Mouse (Mus musculus): ENCODE data around the gene Taf6. TPM values are rescaled to one million over a fixed set of nuclear protein-coding genes. Genes with fewer than 3 reads are reported as not detected.

The Taf6 gene
- total and polyA plus RNA-seq, 3 experiments, result 32.1 to 56.7 (median 36.5) TPM

DNA sequence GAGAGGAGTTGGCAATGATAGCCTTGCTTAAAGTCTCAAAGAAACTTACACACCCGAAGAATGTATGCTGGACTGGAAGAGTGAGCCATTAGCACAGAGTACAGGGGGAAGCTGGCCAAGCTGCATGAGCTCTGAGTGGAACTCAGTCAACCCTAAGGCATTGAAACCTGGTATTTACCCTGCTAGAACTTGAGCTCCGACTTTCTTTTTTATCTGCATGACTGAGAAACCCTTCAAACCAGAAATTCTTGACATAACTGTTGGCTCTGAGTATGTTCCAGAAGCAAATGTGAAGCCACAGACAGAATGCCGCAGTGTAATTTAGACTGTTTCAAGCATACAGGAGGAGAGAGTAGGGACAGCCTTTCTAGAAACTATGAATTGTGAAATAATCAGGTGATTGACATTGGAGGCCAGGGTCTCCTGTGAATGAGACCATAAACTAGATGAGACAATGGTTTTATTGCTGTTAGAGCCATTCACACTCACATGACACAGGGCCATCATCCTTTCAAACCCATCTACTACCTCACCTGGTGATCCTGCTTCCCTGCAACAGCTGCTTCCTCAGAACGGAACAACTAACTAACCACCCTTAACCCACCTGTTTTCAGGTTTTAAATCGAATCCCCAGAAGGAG is 54.7 kb downstream of the Taf6 start:
- Histone ChIP-seq H3K36me3 (ENCODE audit: control insufficient read depth, insufficient read depth, low read length) (no peaks in the 10 kb centered on the region), H3K27me3 (ENCODE audit: control insufficient read depth, insufficient read depth, low read length) (no peaks in the 10 kb centered on the region), H3K27ac (no peak overlapping the region), H3K4me3 (no peak overlapping the region), H3K4me1 (ENCODE audit: control insufficient read depth, insufficient read depth, low read length) (no peaks in the 10 kb centered on the region), H3K9ac (ENCODE audit: low read depth, low read length) (no peak overlapping the region), H3K79me2 (replicated peaks; ENCODE audit: control insufficient read depth, insufficient read depth, low read length) (no peaks in the 10 kb centered on the region)
- intact Hi-C loops (cut with DNase I), result no loop called here
- WGBS, result 88% methylated on average over 5 of the region's 5 CpGs
- TF ChIP-seq CTCF (IDR thresholded peaks at IDR 0.05), result no peak
- no peak for DNase-seq

Small RNAs within 50 kb of the gene (microRNA-seq; reads per million reads assigned to microRNA genes)
- 1,050 to 5,702 reads per million in 2 experiments for gene Mir106b
- 780 to 1,868 reads per million in 2 experiments for gene Mir25
- gene Mir93, result 11,630 to 14,308 reads per million in 2 experiments

Other genes with a start within 250 kb of the Taf6 start
- under 1 TPM; 0.18 to 0.29 TPM for gene Gjc3, start 224.4 kb downstream of the Taf6 start, total RNA-seq (2021)
- 0.43 and 0.67 TPM in 2 replicates for gene Gjc3, start 224.4 kb downstream of the Taf6 start, polyA plus RNA-seq (2012; rRNA removed)
- gene Azgp1, start 205.9 kb downstream of the Taf6 start, total RNA-seq (2021), result not detected
- 1.1 TPM in 1 of 2 replicates, not detected in the other for gene Azgp1, start 205.9 kb downstream of the Taf6 start, polyA plus RNA-seq (2012; rRNA removed)
- not detected for gene Smok3a, start 166.2 kb downstream of the Taf6 start, total RNA-seq (2021)
- gene Smok3a, start 166.2 kb downstream of the Taf6 start, polyA plus RNA-seq (2012; rRNA removed), result not detected in 2 replicates
- not detected for gene Smok3b, start 166.0 kb downstream of the Taf6 start, total RNA-seq (2021)
- gene Smok3b, start 166.0 kb downstream of the Taf6 start, polyA plus RNA-seq (2012; rRNA removed), result not detected in 2 replicates
- not detected for gene Smok3c, start 134.3 kb downstream of the Taf6 start, total RNA-seq (2021)
- gene Smok3c, start 134.3 kb downstream of the Taf6 start, polyA plus RNA-seq (2012; rRNA removed), result not detected in 2 replicates
- gene Zkscan1, start 102.4 kb downstream of the Taf6 start, total RNA-seq (2021), result 10 to 100 TPM; 14.0 to 15.3 TPM
- gene Zkscan1, start 102.4 kb downstream of the Taf6 start, polyA plus RNA-seq (2012; rRNA removed), result 3.7 and 6.4 TPM in 2 replicates
- gene Zscan21, start 70.5 kb downstream of the Taf6 start, total RNA-seq (2021), result 10 to 100 TPM; 10.1 to 11.7 TPM
- gene Zscan21, start 70.5 kb downstream of the Taf6 start, polyA plus RNA-seq (2012; rRNA removed), result 5.9 and 9.4 TPM in 2 replicates
- 1 to 10 TPM; 8.1 to 8.8 TPM for gene Zfp113, start 31.7 kb downstream of the Taf6 start, total RNA-seq (2021)
- 2.1 and 2.3 TPM in 2 replicates for gene Zfp113, start 31.7 kb downstream of the Taf6 start, polyA plus RNA-seq (2012; rRNA removed)
- gene Cops6, start 26.4 kb downstream of the Taf6 start, total RNA-seq (2021), result 100 to 1,000 TPM; 121 to 135 TPM
- gene Cops6, start 26.4 kb downstream of the Taf6 start, polyA plus RNA-seq (2012; rRNA removed), result 116 and 149 TPM in 2 replicates
- 1 to 10 TPM; 7.3 to 7.5 TPM for gene Ap4m1, start 15.4 kb downstream of the Taf6 start, total RNA-seq (2021)
- gene Ap4m1, start 15.4 kb downstream of the Taf6 start, polyA plus RNA-seq (2012; rRNA removed), result 15.2 and 16.3 TPM in 2 replicates
- gene Mcm7, start 15.0 kb downstream of the Taf6 start, total RNA-seq (2021), result 1 to 10 TPM; 8.8 to 9.6 TPM
- gene Mcm7, start 15.0 kb downstream of the Taf6 start, polyA plus RNA-seq (2012; rRNA removed), result 8.5 and 9.8 TPM in 2 replicates
- gene Cnpy4, start within 50 bp of the Taf6 start, total RNA-seq (2021), result 1 to 10 TPM; 5.9 to 7.2 TPM
- 2.2 and 4.1 TPM in 2 replicates for gene Cnpy4, start within 50 bp of the Taf6 start, polyA plus RNA-seq (2012; rRNA removed)
- gene Mblac1, start 6.9 kb upstream of the Taf6 start, total RNA-seq (2021), result 1 to 10 TPM; 2.3 to 3.5 TPM
- gene Mblac1, start 6.9 kb upstream of the Taf6 start, polyA plus RNA-seq (2012; rRNA removed), result 1.6 and 1.7 TPM in 2 replicates
- 1 to 10 TPM in 1 of 2 experiments, under 1 TPM in 1; 0.98 to 1.2 TPM for gene Nxpe5, start 38.4 kb upstream of the Taf6 start, total RNA-seq (2021)
- gene Nxpe5, start 38.4 kb upstream of the Taf6 start, polyA plus RNA-seq (2012; rRNA removed), result 0.10 and 0.26 TPM in 2 replicates
- 10 to 100 TPM; 45.5 to 54.3 TPM for gene Lamtor4, start 68.0 kb upstream of the Taf6 start, total RNA-seq (2021)
- 151 and 163 TPM in 2 replicates for gene Lamtor4, start 68.0 kb upstream of the Taf6 start, polyA plus RNA-seq (2012; rRNA removed)
- gene BC037034, start 76.6 kb upstream of the Taf6 start, total RNA-seq (2021), result 1 to 10 TPM; 3.7 to 4.0 TPM
- 10.4 and 15.2 TPM in 2 replicates for gene BC037034, start 76.6 kb upstream of the Taf6 start, polyA plus RNA-seq (2012; rRNA removed)
- under 1 TPM; 0.23 to 0.30 TPM for gene Gal3st4, start 85.4 kb upstream of the Taf6 start, total RNA-seq (2021)
- 0.29 and 0.70 TPM in 2 replicates for gene Gal3st4, start 85.4 kb upstream of the Taf6 start, polyA plus RNA-seq (2012; rRNA removed)
- not detected for gene Gm43720, start 92.5 kb upstream of the Taf6 start, total RNA-seq (2021)
- not detected in 2 replicates for gene Gm43720, start 92.5 kb upstream of the Taf6 start, polyA plus RNA-seq (2012; rRNA removed)
- under 1 TPM; 0.09 to 0.39 TPM for gene Gpc2, start 92.6 kb upstream of the Taf6 start, total RNA-seq (2021)
- 1.8 and 1.9 TPM in 2 replicates for gene Gpc2, start 92.6 kb upstream of the Taf6 start, polyA plus RNA-seq (2012; rRNA removed)
- not detected for gene Stag3, start 92.8 kb upstream of the Taf6 start, total RNA-seq (2021)
- 0.29 and 0.98 TPM in 2 replicates for gene Stag3, start 92.8 kb upstream of the Taf6 start, polyA plus RNA-seq (2012; rRNA removed)
- under 1 TPM; 0.31 to 0.41 TPM for gene Pvrig, start 154.5 kb upstream of the Taf6 start, total RNA-seq (2021)
- gene Pvrig, start 154.5 kb upstream of the Taf6 start, polyA plus RNA-seq (2012; rRNA removed), result 0.14 and 0.15 TPM in 2 replicates

All from heart, adult 2 months (tissue).